Mouse (Mus musculus): ENCODE data around the gene Paics.

Paics gene

GRCm38 (mm10) chr5:76990789-76991188 lies 39.7 kb downstream of the Paics start:
- in situ Hi-C loops (cut with MboI; ENCODE audit: low pct_unique_long_range_greater_than_20kb in 1 of 2, low sequenced_read_pairs in 2 of 2, unreplicated experiment in 1 of 2): loop anchor here (10.0 to 25.0 kb wide), 2 partner anchors 224 to 347 kb away; partner anchors contain the start of gene Spink2 (in 1 of the 2)

DNA sequence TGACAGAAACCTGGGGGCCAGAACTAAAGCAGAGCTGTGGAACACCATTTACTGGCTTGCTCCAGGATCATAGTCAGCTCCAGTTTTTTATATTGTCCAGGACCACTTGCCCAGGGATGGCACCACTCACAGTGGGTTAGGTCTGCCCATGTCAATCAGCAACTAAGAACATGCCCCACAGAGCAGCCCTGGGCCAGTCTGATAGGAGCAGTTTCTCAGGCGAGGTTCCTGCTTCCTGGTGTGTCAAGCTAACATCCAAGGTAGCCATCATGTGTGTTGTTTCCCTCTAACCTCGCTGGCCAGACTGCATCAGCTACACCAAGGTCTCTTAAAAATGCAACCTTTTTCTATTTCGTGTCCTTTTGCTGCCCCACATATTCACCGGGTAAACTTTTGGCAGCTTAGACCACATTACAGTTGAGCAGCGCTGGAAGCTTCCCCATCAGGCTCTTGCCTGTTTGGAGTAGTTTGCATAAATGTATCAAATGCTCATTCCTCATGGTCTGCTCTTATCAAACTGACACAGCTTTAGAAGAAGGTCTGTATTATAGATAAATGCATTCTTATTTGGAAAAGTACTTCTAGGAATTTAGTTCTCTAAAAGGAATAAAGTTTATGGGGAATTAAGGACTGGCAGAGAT lies 42.2 kb downstream of the Paics start:
- in situ Hi-C loops (cut with MboI; ENCODE audit: low pct_unique_long_range_greater_than_20kb in 1 of 2, low sequenced_read_pairs in 2 of 2, unreplicated experiment in 1 of 2): loop anchor here (10.0 to 25.0 kb wide), 2 partner anchors 222 to 344 kb away; partner anchors contain the start of gene Spink2 (in 1 of the 2)

DNA sequence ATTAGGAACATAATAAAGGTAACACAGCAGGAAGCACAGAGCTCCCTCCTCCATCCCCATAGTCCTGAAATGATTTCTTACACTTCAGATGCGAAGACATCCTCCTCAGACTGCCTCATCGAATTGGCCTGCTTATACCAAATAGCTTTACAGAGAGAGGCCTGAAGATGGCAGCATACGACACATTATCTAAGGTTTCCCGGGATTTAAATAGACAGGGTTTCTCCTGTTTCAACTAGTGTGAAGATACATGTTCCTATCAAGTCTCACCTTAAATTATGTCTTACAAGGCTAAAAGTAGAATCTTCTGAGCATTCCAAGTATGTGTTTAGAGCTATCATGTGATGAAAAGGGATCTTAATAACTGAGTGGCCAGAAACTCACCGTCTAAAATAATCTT lies 47.3 kb downstream of the Paics start:
- in situ Hi-C loops (cut with MboI; ENCODE audit: low pct_unique_long_range_greater_than_20kb in 1 of 2, low sequenced_read_pairs in 2 of 2, unreplicated experiment in 1 of 2): loop anchor here (10.0 to 25.0 kb wide), 2 partner anchors 216 to 339 kb away; partner anchors contain the start of gene Spink2 (in 1 of the 2)

DNA sequence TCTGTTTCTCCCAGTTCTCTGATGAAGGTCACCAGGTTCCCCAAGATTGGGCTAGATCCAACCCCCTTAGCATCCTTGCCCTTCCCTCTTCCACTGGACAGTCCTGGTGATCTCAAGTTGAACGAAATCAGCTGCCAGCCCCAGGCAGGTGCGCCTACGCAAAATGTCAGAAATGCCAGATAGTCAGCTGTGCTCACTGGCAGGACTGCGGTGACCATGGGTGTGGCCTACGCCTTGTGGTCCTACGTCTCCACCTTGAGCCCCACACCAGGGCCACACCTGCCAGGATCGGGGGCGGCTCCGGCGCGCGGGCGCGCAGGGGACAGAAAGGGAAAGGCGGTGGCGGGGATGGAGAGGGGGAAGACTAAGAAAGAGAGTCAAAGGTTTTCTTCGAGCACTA lies 50.1 kb downstream of the Paics start:
- in situ Hi-C loops (cut with MboI; ENCODE audit: low pct_unique_long_range_greater_than_20kb in 1 of 2, low sequenced_read_pairs in 2 of 2, unreplicated experiment in 1 of 2): no loop called here

- in situ Hi-C loops (cut with MboI; ENCODE audit: low pct_unique_long_range_greater_than_20kb in 1 of 2, low sequenced_read_pairs in 2 of 2, unreplicated experiment in 1 of 2): no loop called here
Observed at GRCm38 (mm10) chr5:77004051-77004821, 53.1 kb downstream of the Paics start, which contains the start of gene Arl9. Arl9 (plus strand) TSS chr5:77004055.

DNA sequence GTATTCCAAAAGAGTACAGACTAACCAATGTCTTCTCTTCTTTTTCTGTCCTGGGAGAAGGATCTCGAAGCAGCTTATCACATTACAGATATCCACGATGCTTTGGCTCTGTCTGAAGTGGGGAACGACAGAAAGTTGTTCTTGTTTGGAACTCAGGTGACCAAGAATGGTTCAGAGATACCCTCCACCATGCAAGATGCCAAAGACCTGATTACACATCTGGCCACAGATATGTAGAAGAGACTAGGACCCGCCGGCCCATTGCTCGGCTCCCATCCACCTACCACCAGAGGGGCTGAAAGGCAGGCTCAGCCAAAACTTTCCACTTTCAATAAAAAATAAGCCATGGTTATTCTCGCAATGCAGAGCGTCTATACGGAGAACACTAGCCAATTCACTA lies 59.2 kb downstream of the Paics start:
- in situ Hi-C loops (cut with MboI; ENCODE audit: low pct_unique_long_range_greater_than_20kb in 1 of 2, low sequenced_read_pairs in 2 of 2, unreplicated experiment in 1 of 2): no loop called here

GRCm38 (mm10) chr5:77011082-77011481 lies 60.0 kb downstream of the Paics start:
- in situ Hi-C loops (cut with MboI; ENCODE audit: low pct_unique_long_range_greater_than_20kb in 1 of 2, low sequenced_read_pairs in 2 of 2, unreplicated experiment in 1 of 2): no loop called here

GRCm38 (mm10) chr5:77013171-77013570 lies 62.1 kb downstream of the Paics start:
- in situ Hi-C loops (cut with MboI; ENCODE audit: low pct_unique_long_range_greater_than_20kb in 1 of 2, low sequenced_read_pairs in 2 of 2, unreplicated experiment in 1 of 2): no loop called here

DNA sequence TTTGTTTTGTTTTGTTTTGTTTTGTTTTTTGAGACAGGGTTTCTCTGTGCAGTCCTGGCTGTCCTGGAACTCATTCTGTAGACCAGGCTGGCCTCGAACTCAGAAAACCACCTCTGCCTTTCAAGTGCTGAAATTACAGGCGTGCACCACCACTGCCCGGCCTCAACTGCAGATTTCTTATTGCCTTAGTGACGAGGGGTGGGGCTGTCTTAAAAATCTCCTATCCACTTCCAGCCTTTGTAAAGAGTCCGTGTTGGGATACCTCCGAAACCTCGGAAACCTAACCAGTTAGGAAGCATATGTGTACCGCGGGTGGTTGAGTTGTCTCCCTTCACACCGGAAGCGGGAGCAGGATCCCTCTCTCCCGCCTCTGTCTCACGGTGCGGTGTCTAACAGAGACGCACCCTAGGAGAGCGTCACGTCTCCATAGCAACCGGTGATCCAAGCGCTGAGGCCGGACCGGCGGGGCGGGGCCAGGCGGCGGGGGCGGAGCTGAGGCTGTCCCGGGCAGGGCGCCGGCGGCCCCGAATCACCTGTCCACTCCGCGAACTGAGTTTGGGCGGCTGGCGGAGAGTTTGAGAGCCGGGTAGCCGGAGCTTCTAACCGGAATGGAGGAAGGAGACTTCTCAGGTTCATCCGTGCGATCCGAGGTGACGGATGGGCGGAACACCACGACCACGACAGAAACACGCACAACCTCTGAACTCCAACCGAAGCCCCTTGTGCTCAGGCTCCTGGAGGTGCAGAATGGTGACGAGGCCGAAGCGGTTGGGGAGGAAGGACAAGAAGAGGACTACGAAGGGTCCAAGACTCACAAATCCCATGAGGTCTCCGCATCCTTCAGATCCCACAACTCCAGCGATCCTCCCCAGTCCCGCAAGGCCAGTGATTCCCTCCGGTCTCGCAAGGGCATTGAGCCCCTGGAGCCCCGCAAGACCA lies 64.7 kb downstream of the Paics start, which contains the start of gene Thegl:
TSS of gene Thegl (plus strand) at position 480 of the 939 bp plus-strand sequence.
- in situ Hi-C loops (cut with MboI; ENCODE audit: low pct_unique_long_range_greater_than_20kb in 1 of 2, low sequenced_read_pairs in 2 of 2, unreplicated experiment in 1 of 2): no loop called here
